Mouse (Mus musculus) stomach, postnatal 0 days (tissue): ENCODE results near the gene Gps2. TPM values are rescaled to one million over a fixed set of nuclear protein-coding genes. Genes with fewer than 3 reads are reported as not detected.
"Not testable (repeated sequence)": the region's sequence is repeated elsewhere in the genome, so short reads cannot be mapped to it uniquely, and the experiment has no call there.

Source experiments
- ATAC-seq: fragments of 200-750 bp; cut with Nextera tagmentation; 2 replicates; pipeline ENCODE4 v1.8.0; 2017; ENCODE audit not compliant: low FRiP score, low TSS enrichment
- DNase-seq: peaks from one replicate; pipeline ENCODE4 v3.0.0-alpha.2; 2016; ENCODE audit warnings: low spot score
- H3K27ac ChIP-seq: fragments of 300-500 bp; sonication (generic); replicated peaks from 2 replicates; pipeline ENCODE4 v1.5.1; 2014; ENCODE audit warnings: mild to moderate bottlenecking, control low read depth
- H3K27me3 ChIP-seq: fragments of 300-500 bp; sonication (generic); 2 replicates; pipeline ENCODE4 v1.6.1; 2014; ENCODE audit warnings: low read length; ENCODE audit not compliant: control insufficient read depth, insufficient read depth
- H3K36me3 ChIP-seq: fragments of 300-500 bp; sonication (generic); 2 replicates; pipeline ENCODE4 v1.6.1; 2014; ENCODE audit warnings: low read length, mixed read lengths; ENCODE audit not compliant: control insufficient read depth, insufficient read depth
- H3K4me1 ChIP-seq: fragments of 300-500 bp; sonication (generic); replicated peaks from 2 replicates; pipeline ENCODE4 v1.6.1; 2014; ENCODE audit warnings: antibody characterized with exemption; ENCODE audit not compliant: control insufficient read depth, insufficient read depth
- H3K4me2 ChIP-seq: fragments of 300-500 bp; sonication (generic); replicated peaks from 2 replicates; pipeline ENCODE4 v1.6.1; 2014; ENCODE audit warnings: low read depth, mild to moderate bottlenecking, control low read depth, moderate library complexity
- H3K4me3 ChIP-seq: fragments of 300-500 bp; sonication (generic); 2 replicates; pipeline ENCODE4 v1.5.1; 2014; ENCODE audit warnings: low read depth, low read length, control low read depth
- H3K9ac ChIP-seq: fragments of 300-500 bp; sonication (generic); 2 replicates; pipeline ENCODE4 v1.6.1; 2014; ENCODE audit warnings: mild to moderate bottlenecking, low read length, control low read depth, mixed read lengths
- H3K9me3 ChIP-seq: fragments of 300-500 bp; sonication (generic); 2 replicates; pipeline ENCODE4 v1.6.1; 2016; ENCODE audit warnings: low read length; ENCODE audit not compliant: control insufficient read depth
- CTCF ChIP-seq: IDR thresholded peaks from 2 replicates; pipeline ENCODE4 v1.5.1; 2016; ENCODE audit warnings: antibody characterized with exemption, low read depth, mild to moderate bottlenecking, moderate library complexity
- EP300 ChIP-seq: optimal IDR thresholded peaks from 2 replicates; pipeline ENCODE3; 2016; ENCODE audit warnings: antibody characterized with exemption
- WGBS: fragments of 180-500 bp; shearing (Covaris S2); extraction: QIAGEN DNeasy Blood & Tissue Kit; methylation state at CpG from one replicate; pipeline ENCODE4 v1.1.7; 2014; 5-methylcytosine and 5-hydroxymethylcytosine counted together
- polyA plus RNA-seq: library from polyadenylated mRNA; unstranded; fragments of >200 nt; fragmentation: Nextera tagmentation; extraction: Ambion mirVana; gene quantifications from 2 replicates; pipeline ENCODE4 v1.2.1, GENCODE M21; 2015

Gene Gps2
- polyA plus RNA-seq, 1 experiment from 2014 or later = 40.6 TPM

DNA sequence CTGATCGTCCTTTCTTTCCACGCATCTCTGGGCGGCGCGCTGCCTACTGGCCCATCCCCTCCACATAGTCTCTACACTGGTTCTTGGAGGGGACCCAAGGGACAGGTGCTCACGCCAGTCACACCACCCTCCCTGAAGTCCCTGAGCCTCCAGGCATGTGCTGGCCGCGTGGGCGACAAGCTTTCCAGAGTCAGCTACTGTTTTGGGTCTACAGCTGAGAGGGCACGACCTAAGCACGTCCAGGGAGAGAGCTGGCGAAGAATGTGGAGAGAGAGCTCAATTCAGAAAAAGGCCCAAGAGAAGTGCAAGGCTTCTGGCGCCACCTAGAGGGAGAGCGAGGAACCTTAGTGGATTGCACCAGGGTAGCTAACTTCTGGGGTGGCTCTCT, 35.1 kb downstream of the Gps2 start:
- H3K4me1 ChIP-seq = no peaks in the 10 kb centered on the region
- DNase-seq (peak; percentile 90), ATAC-seq (peak; percentile 58)
- H3K36me3 ChIP-seq = peaks cover 3% of the 10 kb centered on the region; the same call in 1 of the 2 replicates
- peak overlapping the region; percentile 89 for H3K27ac ChIP-seq
- H3K27me3 ChIP-seq = no peaks in the 10 kb centered on the region
- peak overlapping the region; percentile 49 for H3K4me3 ChIP-seq
- H3K4me2 ChIP-seq = peak overlapping the region; percentile 66
- H3K9ac ChIP-seq = no peak overlapping the region
- WGBS = 0% methylated on average over 14 of the region's 14 CpGs
- no peaks in the 10 kb centered on the region for H3K9me3 ChIP-seq
- TF ChIP-seq CTCF (peak; percentile 97), EP300 (no peak)

DNA sequence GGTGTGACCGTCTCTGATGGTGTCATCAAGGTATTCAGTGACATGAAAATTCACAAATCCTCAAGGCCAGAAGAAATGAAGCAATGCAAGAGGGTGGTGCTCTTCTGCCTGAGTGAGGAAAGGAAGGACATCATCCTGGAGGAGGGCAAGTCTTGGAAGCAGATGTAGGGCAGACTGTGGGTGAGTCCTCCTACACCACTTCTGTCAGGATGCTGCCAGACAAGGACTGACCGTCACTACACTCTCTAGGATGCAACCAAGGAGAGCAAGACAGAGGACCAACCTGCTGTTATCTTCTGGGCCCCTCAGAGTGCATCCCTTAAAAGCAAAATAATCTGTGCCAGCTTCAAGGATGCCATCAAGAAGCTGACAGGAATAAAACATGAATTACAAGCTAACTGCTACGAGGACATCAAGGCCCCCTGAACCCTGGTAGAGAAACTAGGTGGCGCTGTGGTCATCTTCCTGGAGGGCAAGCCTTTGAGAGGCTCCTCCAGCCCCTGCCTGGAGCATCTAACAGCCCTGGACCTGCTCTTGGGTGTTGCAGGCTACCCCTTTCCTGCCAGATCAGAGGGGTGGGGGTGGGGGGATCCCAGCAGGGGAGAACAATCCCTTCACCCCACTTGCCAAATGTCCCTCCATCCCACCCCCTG, 37.2 kb downstream of the Gps2 start:
- TF ChIP-seq EP300 (no peak), CTCF (peak; percentile 55)
- WGBS = 45% methylated on average over 4 of the region's 4 CpGs
- ATAC-seq = no peak

DNA sequence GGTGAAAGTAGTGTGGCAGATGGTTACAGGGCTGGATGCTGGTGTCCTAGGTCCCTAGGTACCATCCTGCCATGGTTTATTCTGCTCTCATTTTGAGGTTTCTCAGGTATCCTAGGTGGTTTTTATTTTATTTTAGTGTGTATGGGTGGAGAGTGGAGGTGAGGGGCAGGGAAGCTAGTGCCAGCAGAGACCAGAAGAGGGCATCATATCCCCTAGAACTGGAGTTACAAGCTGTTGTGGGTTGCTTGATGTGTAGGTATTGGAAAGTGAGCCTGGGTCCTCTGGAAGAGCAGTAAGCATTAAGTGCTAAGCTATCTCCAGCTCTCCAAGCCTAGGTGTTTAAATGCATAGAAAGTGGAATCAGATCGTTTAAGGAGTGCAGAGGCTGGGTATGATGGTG, 38.6 kb downstream of the Gps2 start:
- H3K9me3 ChIP-seq = no peaks in the 10 kb centered on the region
- no peaks in the 10 kb centered on the region for H3K27me3 ChIP-seq
- H3K4me3 ChIP-seq = no peak overlapping the region
- H3K36me3 ChIP-seq = no peaks in the 10 kb centered on the region
- no peak for TF ChIP-seq EP300
- peak; percentile 60 for TF ChIP-seq CTCF
- H3K4me1 ChIP-seq = no peaks in the 10 kb centered on the region
- ATAC-seq (no peak), DNase-seq (no peak)
- 47% methylated on average over 1 of the region's 1 CpGs for WGBS
- H3K4me2 ChIP-seq = no peak overlapping the region
- no peak overlapping the region for H3K27ac ChIP-seq
- H3K9ac ChIP-seq = no peak overlapping the region

More for the DNA sequence above, 37.2 kb downstream of the Gps2 start:
- Histone ChIP-seq H3K27me3 (no peaks in the 10 kb centered on the region), H3K4me1 (no peaks in the 10 kb centered on the region), H3K4me3 (no peak overlapping the region), H3K9ac (no peak overlapping the region), H3K36me3 (no peaks in the 10 kb centered on the region), H3K4me2 (no peak overlapping the region), H3K9me3 (no peaks in the 10 kb centered on the region), H3K27ac (no peak overlapping the region)
- peak; percentile 49 for DNase-seq

DNA sequence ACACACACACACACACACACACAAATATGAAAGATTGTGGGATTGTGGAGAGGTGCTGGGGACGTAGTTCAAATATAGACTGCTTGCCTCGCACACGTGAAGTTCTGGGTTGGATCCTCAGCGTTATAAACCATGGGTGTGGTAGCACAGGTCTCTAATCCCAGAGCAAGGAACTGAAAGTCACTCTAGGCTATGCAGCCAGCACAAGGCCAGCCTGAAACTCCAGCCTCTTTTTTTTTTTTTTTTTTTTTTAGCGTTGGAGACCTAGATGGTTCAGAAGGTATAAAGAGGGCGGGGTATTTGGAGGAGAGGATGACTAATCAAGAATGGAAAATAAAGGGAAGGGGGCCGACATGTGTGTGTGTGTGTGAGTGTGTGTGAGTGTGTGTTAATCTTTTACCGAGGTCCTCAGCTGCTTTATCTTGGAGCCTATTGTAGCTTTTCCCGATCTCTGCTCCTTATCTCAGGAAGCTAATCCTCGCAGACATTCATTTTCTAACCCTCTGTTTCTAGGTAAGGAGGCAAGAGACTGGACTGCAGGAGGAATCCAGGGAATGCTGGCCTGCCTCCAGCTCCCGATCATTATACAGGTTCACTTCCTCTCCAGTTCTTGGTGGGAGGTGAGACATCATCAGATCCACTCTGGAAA, 39.7 kb downstream of the Gps2 start:
- Histone ChIP-seq H3K4me1 (no peaks in the 10 kb centered on the region), H3K9me3 (no peaks in the 10 kb centered on the region), H3K27ac (no peak overlapping the region), H3K4me3 (no peak overlapping the region), H3K27me3 (no peaks in the 10 kb centered on the region), H3K36me3 (no peaks in the 10 kb centered on the region), H3K9ac (no peak overlapping the region), H3K4me2 (no peak overlapping the region)
- no peak for DNase-seq
- TF ChIP-seq CTCF = no peak
- no peak for TF ChIP-seq EP300
- WGBS = 35% methylated on average over 11 of the region's 11 CpGs
- ATAC-seq = no peak

DNA sequence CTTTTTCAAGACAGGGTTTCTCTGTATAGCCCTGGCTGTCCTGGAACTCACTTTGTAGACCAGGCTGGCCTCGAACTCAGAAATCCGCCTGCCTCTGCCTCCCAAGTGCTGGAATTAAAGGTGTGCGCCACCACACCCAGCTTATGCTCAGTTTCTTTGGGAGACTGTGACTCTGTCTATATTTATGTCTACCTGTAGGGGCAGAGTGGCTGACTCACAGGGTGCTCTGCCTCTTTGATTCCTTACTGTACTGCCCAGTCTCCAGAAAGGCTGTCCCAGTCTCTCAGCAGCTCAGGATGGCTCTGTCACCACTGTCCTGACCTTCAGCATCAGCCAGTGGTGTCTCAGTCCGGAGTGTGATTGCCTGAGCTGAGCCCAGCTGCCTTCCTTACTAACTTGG, 41.9 kb downstream of the Gps2 start:
- ATAC-seq, H3K4me3 ChIP-seq, H3K4me1 ChIP-seq, H3K27me3 ChIP-seq, H3K27ac ChIP-seq, H3K9ac ChIP-seq, DNase-seq, H3K9me3 ChIP-seq, H3K36me3 ChIP-seq, H3K4me2 ChIP-seq: not testable (repeated sequence)
- 76% methylated on average over 4 of the region's 4 CpGs for WGBS

DNA sequence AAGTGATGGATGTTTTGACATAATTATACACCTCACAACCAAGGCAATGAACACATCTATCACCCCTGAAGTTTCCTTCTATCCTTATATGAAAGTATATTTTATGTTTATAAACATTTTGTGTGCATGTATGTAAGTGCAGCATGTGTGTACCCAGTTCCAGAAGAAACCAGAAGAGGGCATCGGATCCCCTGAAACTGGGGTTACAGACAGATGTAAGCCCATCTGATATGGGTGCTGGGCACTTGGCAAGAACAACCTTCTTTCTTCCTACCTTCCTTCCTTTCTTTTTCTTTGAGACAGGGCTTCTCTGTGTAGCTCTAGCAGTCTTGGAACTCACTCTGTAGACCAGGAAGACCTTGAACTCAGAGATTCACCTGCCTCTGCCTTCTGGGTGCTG, 42.5 kb downstream of the Gps2 start:
- H3K9ac ChIP-seq = no peak overlapping the region
- H3K27ac ChIP-seq = no peak overlapping the region
- H3K9me3 ChIP-seq = no peaks in the 10 kb centered on the region
- ATAC-seq = no peak
- H3K27me3 ChIP-seq = no peaks in the 10 kb centered on the region
- H3K36me3 ChIP-seq = no peaks in the 10 kb centered on the region
- no peaks in the 10 kb centered on the region for H3K4me1 ChIP-seq
- 70% methylated on average over 1 of the region's 1 CpGs for WGBS
- H3K4me2 ChIP-seq = no peak overlapping the region
- no peak overlapping the region for H3K4me3 ChIP-seq
- no peak for DNase-seq
- TF ChIP-seq EP300 (no peak), CTCF (peak; percentile 40)
